Mouse (Mus musculus) spleen, adult 2 months (tissue): Measurements from ENCODE around the gene Unc5c. TPM values are rescaled to one million over a fixed set of nuclear protein-coding genes. Genes with fewer than 3 reads are reported as not detected.

Experiments
- DNase-seq, 2 experiments: peaks; one replicate each; pipeline versions ENCODE4 v3.0.0 to v3.0.0-alpha.2; 2012 to 2021; ENCODE audit warnings: low spot score in 2 of 2, low read depth in 1 of 2
- H3K27ac ChIP-seq: fragments of 200-500 bp; 2 replicates; pipeline ENCODE4 v1.5.1; 2012; ENCODE audit warnings: low read length, inconsistent platforms; ENCODE audit not compliant: insufficient read depth
- H3K27me3 ChIP-seq: fragments of 200-500 bp; 2 replicates; pipeline ENCODE4 v1.6.1; 2012; ENCODE audit warnings: mild to moderate bottlenecking, moderate library complexity, low read length, inconsistent platforms; ENCODE audit not compliant: control insufficient read depth, insufficient read depth
- H3K36me3 ChIP-seq: fragments of 200-500 bp; 2 replicates; pipeline ENCODE4 v1.6.1; 2012; ENCODE audit warnings: mild to moderate bottlenecking, low read length, inconsistent platforms; ENCODE audit not compliant: control insufficient read depth, insufficient read depth
- H3K4me1 ChIP-seq: fragments of 200-500 bp; 2 replicates; pipeline ENCODE4 v1.6.1; 2011; ENCODE audit warnings: inconsistent platforms; ENCODE audit not compliant: control insufficient read depth, insufficient read depth, insufficient read length
- H3K4me3 ChIP-seq: fragments of 200-500 bp; 2 replicates; pipeline ENCODE4 v1.5.1; 2011; ENCODE audit warnings: mild to moderate bottlenecking, inconsistent platforms; ENCODE audit not compliant: insufficient read depth, insufficient read length; ENCODE audit errors: extremely low read depth
- CTCF ChIP-seq: fragments of 200-500 bp; IDR thresholded peaks from 2 replicates; pipeline ENCODE4 v1.5.1; 2011; ENCODE audit warnings: mild to moderate bottlenecking, inconsistent platforms; ENCODE audit not compliant: insufficient read depth, insufficient read length, insufficient replicate concordance; ENCODE audit errors: extremely low read depth
- POLR2A ChIP-seq: fragments of 200-500 bp; IDR thresholded peaks from 2 replicates; pipeline ENCODE4 v1.6.1; 2011; ENCODE audit warnings: low read depth, low read length, inconsistent platforms
- WGBS: fragments of 180-500 bp; shearing (Covaris S2); methylation state at CpG from one replicate; pipeline ENCODE4 v1.1.7; 2018; 5-methylcytosine and 5-hydroxymethylcytosine counted together
- polyA plus RNA-seq: library from polyadenylated mRNA; depleted of rRNA; stranded (reverse); fragments of >200 nt; gene quantifications from 2 replicates; pipeline ENCODE4 v1.2.3, GENCODE M21; 2012

Unc5c gene
- polyA plus RNA-seq, 1 experiment = 0.34 TPM

DNA sequence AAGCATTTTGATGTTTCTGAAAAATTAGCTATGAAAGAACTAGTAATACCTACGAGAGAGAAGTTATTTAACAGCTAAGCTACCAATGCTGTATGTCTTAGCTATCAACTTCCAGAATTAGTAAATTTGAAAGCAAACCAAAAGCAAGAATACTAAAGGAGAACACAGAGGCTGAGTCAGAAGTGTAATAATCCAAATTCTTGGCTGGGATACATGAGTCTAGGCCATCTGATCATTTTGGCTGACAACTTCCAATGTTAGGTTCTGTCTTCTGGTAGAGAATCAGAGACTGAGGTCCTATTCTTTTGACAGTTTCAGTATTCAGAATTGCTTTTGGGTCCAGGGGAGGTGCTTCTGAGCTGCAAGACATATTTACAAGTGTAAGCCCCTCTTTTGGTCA lies 188.9 kb downstream of the Unc5c start:
- no peaks in the 10 kb centered on the region for H3K4me1 ChIP-seq
- no peaks in the 10 kb centered on the region for H3K36me3 ChIP-seq
- DNase-seq = no peak
- no peak overlapping the region for H3K4me3 ChIP-seq
- no peak for TF ChIP-seq POLR2A
- no peak for TF ChIP-seq CTCF
- no peak overlapping the region for H3K27ac ChIP-seq
- no peaks in the 10 kb centered on the region for H3K27me3 ChIP-seq
- 78% methylated on average over 1 of the region's 1 CpGs for WGBS

- TF ChIP-seq POLR2A = no peak
- WGBS = 56% methylated on average over 3 of the region's 3 CpGs
- Histone ChIP-seq H3K4me3 (no peak overlapping the region), H3K27ac (no peak overlapping the region), H3K4me1 (no peaks in the 10 kb centered on the region), H3K36me3 (no peaks in the 10 kb centered on the region), H3K27me3 (no peaks in the 10 kb centered on the region)
- DNase-seq = no peak
Observed at GRCm38 (mm10) chr3:141659041-141659789, 194.2 kb downstream of the Unc5c start.

DNA sequence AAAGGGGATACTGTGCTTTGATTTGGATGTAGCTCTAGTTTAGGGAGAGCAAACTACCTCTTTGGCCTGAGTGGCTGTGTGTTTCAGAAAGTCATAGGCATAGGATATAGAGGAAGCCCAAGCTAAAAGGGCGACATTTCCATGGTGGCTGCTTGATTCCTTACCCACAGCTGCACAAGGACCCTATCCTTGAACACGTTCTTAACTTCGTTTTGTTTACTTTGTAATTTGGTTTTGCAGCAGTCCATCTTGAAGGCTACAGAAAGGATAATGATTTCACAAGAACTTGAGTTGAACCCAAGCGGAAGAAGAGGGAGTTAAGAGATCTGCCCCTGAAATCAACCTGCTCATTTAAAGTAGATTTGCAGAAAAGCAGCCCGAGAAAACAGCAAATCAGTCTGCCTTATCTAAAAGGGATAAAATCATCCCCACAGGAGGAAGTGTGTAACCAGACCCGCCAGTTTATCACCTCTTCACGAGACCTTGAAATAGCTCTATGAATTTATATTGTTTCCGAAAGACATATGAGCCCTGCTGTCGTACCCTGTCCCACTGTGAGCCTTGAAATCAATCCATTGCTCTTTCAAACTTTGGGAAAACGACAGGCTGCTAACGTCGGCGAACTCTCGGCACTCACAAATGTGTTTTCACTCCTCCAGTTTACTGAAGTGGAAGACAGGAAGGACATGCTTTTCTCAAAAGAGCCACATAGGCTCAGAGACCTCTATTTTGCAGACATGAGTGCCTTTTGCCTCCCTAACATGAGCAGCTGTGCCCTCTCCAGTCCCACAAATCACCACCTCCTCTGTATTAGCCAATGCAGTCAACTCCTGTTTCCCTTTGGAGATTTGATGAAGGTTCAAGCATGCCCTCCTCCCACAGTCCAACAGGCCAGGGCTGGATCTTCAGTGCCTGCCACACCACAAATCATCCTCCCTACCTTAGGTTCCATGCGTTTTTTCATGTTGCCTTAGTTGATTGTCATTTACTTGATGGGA lies 195.3 kb downstream of the Unc5c start:
- 59% methylated on average over 15 of the region's 15 CpGs for WGBS
- H3K36me3 ChIP-seq = no peaks in the 10 kb centered on the region
- DNase-seq = no peak
- H3K4me1 ChIP-seq = no peaks in the 10 kb centered on the region
- no peaks in the 10 kb centered on the region for H3K27me3 ChIP-seq
- no peak overlapping the region for H3K4me3 ChIP-seq
- H3K27ac ChIP-seq = no peak overlapping the region
- TF ChIP-seq POLR2A (no peak), CTCF (no peak)

DNA sequence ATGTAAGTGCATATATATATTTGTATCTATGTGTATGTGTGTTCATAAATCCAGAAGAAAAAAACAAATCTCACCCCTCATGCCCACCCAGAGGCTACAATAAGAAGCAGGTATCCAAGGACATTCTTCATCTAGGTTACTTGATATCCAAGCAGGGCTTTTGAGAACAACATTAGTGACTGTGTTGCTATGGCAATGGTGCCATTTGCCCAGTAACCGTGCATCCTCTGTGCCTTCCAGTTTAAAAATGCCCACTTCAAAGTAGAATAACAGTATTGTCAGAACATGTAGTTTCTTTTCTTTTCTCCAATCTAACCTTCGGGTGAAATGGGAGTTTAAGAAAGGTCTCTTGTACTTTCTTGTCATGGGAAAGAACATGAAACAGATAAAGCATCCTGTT lies 224.1 kb downstream of the Unc5c start:
- WGBS = 72% methylated on average over 2 of the region's 2 CpGs
- Histone ChIP-seq H3K27me3 (no peaks in the 10 kb centered on the region), H3K4me1 (no peaks in the 10 kb centered on the region), H3K36me3 (no peaks in the 10 kb centered on the region), H3K27ac (no peak overlapping the region), H3K4me3 (no peak overlapping the region)
- no peak for DNase-seq
- TF ChIP-seq CTCF = no peak
- TF ChIP-seq POLR2A = no peak

DNA sequence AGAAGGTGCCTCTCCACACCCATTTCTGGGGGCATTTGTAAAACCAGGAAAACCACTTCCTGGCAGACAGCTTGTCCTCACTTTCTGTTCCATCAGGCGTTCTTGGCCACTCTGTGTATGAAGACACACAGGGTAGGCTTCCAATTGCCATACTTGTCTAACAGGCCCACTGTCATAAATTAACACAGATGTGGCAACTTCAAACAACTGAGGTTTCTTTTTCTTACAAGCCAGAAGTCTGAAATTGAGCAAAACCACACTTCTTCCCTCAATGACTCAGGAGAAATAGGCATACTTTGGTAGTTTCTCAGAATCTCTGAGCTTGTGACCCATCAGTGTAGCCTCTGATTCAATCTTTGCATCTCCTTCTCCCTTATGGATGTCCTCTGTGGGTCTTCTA lies 225.7 kb downstream of the Unc5c start:
- no peak for TF ChIP-seq POLR2A
- TF ChIP-seq CTCF = no peak
- 11% methylated on average over 1 of the region's 1 CpGs for WGBS
- H3K27me3 ChIP-seq = no peaks in the 10 kb centered on the region
- H3K4me3 ChIP-seq = no peak overlapping the region
- H3K27ac ChIP-seq = no peak overlapping the region
- no peaks in the 10 kb centered on the region for H3K36me3 ChIP-seq
- no peak for DNase-seq
- H3K4me1 ChIP-seq = no peaks in the 10 kb centered on the region

- no peaks in the 10 kb centered on the region for H3K4me1 ChIP-seq
- H3K4me3 ChIP-seq = no peak overlapping the region
- no peak for DNase-seq
- no peaks in the 10 kb centered on the region for H3K36me3 ChIP-seq
- TF ChIP-seq CTCF (no peak), POLR2A (no peak)
- H3K27me3 ChIP-seq = no peaks in the 10 kb centered on the region
- 16% methylated on average over 3 of the region's 3 CpGs for WGBS
- no peak overlapping the region for H3K27ac ChIP-seq
Observed at GRCm38 (mm10) chr3:141691418-141691817, 226.4 kb downstream of the Unc5c start.

DNA sequence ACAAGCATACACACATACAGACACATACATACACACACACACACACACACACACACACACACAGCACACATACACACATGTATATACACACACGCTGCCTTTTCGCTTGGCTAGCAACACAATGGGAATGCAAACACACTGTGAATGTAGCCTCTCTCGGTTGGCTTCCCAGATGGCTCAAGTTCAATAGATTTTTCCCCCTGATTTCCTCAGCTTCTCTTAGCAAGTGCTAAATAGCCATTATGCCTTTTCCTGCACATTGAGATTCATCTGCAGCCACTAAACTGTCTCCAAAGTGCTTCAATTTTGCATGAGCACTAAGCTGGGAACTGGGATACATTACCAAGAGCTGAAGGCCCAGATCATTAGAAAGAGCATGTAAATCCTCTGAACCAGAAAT lies 226.8 kb downstream of the Unc5c start:
- H3K4me3 ChIP-seq = no peak overlapping the region
- DNase-seq = no peak
- TF ChIP-seq CTCF (no peak), POLR2A (no peak)

More for the DNA sequence above, 226.8 kb downstream of the Unc5c start:
- H3K4me1 ChIP-seq = no peaks in the 10 kb centered on the region
- 84% methylated on average over 3 of the region's 3 CpGs for WGBS
- H3K27ac ChIP-seq = no peak overlapping the region
- H3K27me3 ChIP-seq = no peaks in the 10 kb centered on the region
- H3K36me3 ChIP-seq = no peaks in the 10 kb centered on the region
